Mouse (Mus musculus) cerebellum, adult 2 months (tissue): Measurements from ENCODE around the gene Sycn.

Source experiments
- CTCF ChIP-seq: fragments of 200-500 bp; IDR thresholded peaks from 2 replicates; pipeline ENCODE4 v1.5.1; 2011; ENCODE audit warnings: low read depth, mild to moderate bottlenecking, control low read depth, low read length, moderate library complexity, borderline replicate concordance; ENCODE audit not compliant: insufficient read depth
- POLR2A ChIP-seq: fragments of 200-500 bp; IDR thresholded peaks from 2 replicates; pipeline ENCODE4 v1.6.1; 2011; ENCODE audit warnings: low read length, control low read depth, borderline replicate concordance; ENCODE audit not compliant: insufficient read depth

DNA sequence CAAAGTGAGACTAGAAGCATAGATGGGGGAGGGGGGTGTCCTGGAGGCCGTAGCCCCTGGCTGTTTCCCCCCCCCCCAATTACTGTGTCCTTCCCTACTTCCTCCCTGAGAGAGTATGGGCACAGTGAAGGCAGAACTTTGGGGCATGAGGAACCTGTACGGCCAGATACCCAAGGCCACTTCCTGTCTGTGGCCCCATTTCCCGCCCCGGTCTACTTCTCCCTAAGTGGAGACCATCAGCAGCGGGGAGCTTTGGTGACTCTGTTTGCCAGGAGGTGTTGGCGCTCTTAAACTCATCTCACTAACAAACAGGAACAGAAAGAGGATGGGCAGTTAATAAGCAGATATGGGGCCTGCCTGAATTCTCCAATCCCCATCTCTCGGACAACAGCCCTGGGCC lies 6.9 kb downstream of the Sycn start:
- TF ChIP-seq POLR2A (no peak), CTCF (no peak)
